Mouse (Mus musculus): ENCODE data around the gene Gm7073. TPM values are rescaled to one million over a fixed set of nuclear protein-coding genes. Genes with fewer than 3 reads are reported as not detected.

The Gm7073 gene
- polyA plus RNA-seq, 1 experiment, result not detected

DNA sequence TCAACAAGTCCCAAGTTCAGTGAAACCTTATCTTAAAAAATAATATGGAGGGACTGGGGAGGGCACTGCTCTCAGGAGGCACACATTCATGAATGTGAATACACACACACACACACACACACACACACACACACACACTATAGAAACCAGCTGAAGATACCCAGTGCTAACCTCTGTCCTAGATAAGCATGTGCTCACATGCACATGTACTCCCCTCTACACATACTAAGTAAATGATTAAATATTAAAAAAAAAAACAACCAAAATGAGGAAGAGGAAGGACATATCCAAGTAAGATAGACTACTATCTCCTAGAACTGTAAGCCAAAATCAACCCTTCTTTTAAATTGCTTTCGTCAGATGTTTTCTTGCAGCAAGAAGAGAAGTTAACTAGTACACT is 152.2 kb downstream of the Gm7073 start:
- 80% methylated on average over 1 of the region's 1 CpGs for WGBS
- no peak for DNase-seq (ENCODE audit: low read depth, low spot score)

Other genes with a start within 250 kb of the Gm7073 start
- gene Atp11c, start 53.4 kb upstream of the Gm7073 start, polyA plus RNA-seq (2012; rRNA removed), result 1.8 and 3.5 TPM in 2 replicates